ENCODE assay signal across 10 mouse cellular contexts in genomic region chr7:80111066-80112045, GRCm38 (mm10). TPM values are rescaled to one million over a fixed set of nuclear protein-coding genes. Genes with fewer than 3 reads are reported as not detected.
DNase-seq lines count a peak whose midpoint lies in the region; ATAC-seq and TF ChIP-seq lines count a peak whose summit lies in the region.
"Had no signal": no experiment of that assay in that cellular context is flagged by ENCODE, and none has a peak within 500 bp of the region (broad histone marks: within the 10 kb centered on the region; RNA-seq: fewer than 3 reads in every experiment).

No protein-coding gene starts in this region.

- 68% methylated on average over 9 of the region's 9 CpGs for WGBS in heart, embryonic 10.5 days
- 58% methylated on average over 9 of the region's 9 CpGs for WGBS in lung, adult 2 months

- peak overlapping the region; percentile 28; the same call in 1 of the 2 replicates for H3K4me3 ChIP-seq in heart, embryonic 10.5 days
- H3K4me3 ChIP-seq in lung, adult 2 months (replicated peaks; ENCODE audit: extremely low read depth, low read depth, low read length): no peak overlapping the region

- H3K36me3 ChIP-seq in heart, embryonic 10.5 days: peaks cover 45% of the 10 kb centered on the region

- no peaks in the 10 kb centered on the region for H3K9me3 ChIP-seq in heart, embryonic 10.5 days

- H3K4me1 ChIP-seq in heart, embryonic 10.5 days: peaks cover 54% of the 10 kb centered on the region
- peaks cover 9% of the 10 kb centered on the region for H3K4me1 ChIP-seq in lung, adult 2 months (ENCODE audit: control insufficient read depth, insufficient read depth, low read length)

- no peak for TF ChIP-seq CTCF in lung, adult 2 months (IDR thresholded peaks at IDR 0.05; ENCODE audit: insufficient read depth, low read length)

- peak overlapping the region; percentile 36; the same call in 1 of the 2 replicates for H3K27ac ChIP-seq in heart, embryonic 10.5 days

- no peak for ATAC-seq in megakaryocyte progenitor cell, adult 5-6 weeks (replicated peaks; ENCODE audit: poor library complexity)

- no peaks in the 10 kb centered on the region for H3K27me3 ChIP-seq in heart, embryonic 10.5 days (ENCODE audit: insufficient read depth, poor library complexity, severe bottlenecking)

- TF ChIP-seq POLR2A in lung, adult 2 months (IDR thresholded peaks at IDR 0.05; ENCODE audit: borderline replicate concordance, extremely low read depth, low read depth, low read length): no peak

- DNase-seq in heart, embryonic 10.5 days (ENCODE audit: low spot score): no peak
- no peak for DNase-seq in heart, adult 8-10 months (ENCODE audit: low spot score)
- peak; percentile 38 to 57 for DNase-seq in lung, adult 18-20 months
- DNase-seq in lung, adult 2 months: no peak
- peak; percentile 31 for DNase-seq in adipocyte (ENCODE audit: low spot score)
- DNase-seq in right cerebral cortex, postnatal 10 days (ENCODE audit: low spot score in 2 of 2): peak; percentile 46 to 77
- DNase-seq in embryo, embryonic 10.5 days (ENCODE audit: low spot score): no peak
- DNase-seq: cerebellum, adult 11-12 months; kidney, postnatal 4 days had no signal

RNA-seq across cellular contexts. Expression of gene Idh2, which starts 3.8 kb away (rescaled TPM):
- 830 and 1,266 TPM in 2 replicates for polyA plus RNA-seq in heart, embryonic 10.5 days (2016; fragmentation: Nextera tagmentation; extraction: Ambion mirVana)
- 1,000 to 10,000 TPM; 2,287 to 2,565 (median 2,388) TPM for total RNA-seq in heart, adult 8-10 months (2022)
- polyA plus RNA-seq in lung, adult 2 months (2012; rRNA removed): 144 and 162 TPM in 2 replicates
- total RNA-seq in megakaryocyte progenitor cell, adult 5-6 weeks (2015): 267 and 274 TPM in 2 replicates
- 276 and 284 TPM in 2 replicates for total RNA-seq in megakaryocyte progenitor cell, adult 5-6 weeks (2017)

Comparison
In these comparisons a context has a peak if more than half of its experiments do, and no peak if none do; other contexts are left out.
1. DNase-seq: peak in lung, adult 18-20 months (2 of 2), adipocyte (single experiment) and right cerebral cortex, postnatal 10 days (2 of 2); none in heart, embryonic 10.5 days (single experiment), heart, adult 8-10 months (single experiment), lung, adult 2 months (single experiment) and embryo, embryonic 10.5 days (single experiment).
2. RNA of gene Idh2, which starts 3.8 kb away (total RNA-seq): 2,287 to 2,565 TPM in heart, adult 8-10 months; 267 to 284 TPM in megakaryocyte progenitor cell, adult 5-6 weeks; every median in the first group is over 4 times any median in the second.